Mouse (Mus musculus) heart, embryonic 10.5 days (tissue): ENCODE results near the gene Irak3. TPM values are rescaled to one million over a fixed set of nuclear protein-coding genes. Genes with fewer than 3 reads are reported as not detected.

Experiments used
- DNase-seq: peaks from one replicate; pipeline ENCODE4 v3.0.0-alpha.2; 2017; ENCODE audit warnings: low spot score
- H3K27ac ChIP-seq: fragments of 300-500 bp; sonication (generic); 2 replicates; pipeline ENCODE4 v1.5.1; 2016; ENCODE audit warnings: mild to moderate bottlenecking
- H3K27me3 ChIP-seq: fragments of 300-500 bp; sonication (generic); 2 replicates; pipeline ENCODE4 v1.6.1; 2016; ENCODE audit warnings: mild to moderate bottlenecking; ENCODE audit not compliant: poor library complexity, insufficient read depth, severe bottlenecking
- H3K36me3 ChIP-seq: fragments of 300-500 bp; sonication (generic); 2 replicates; pipeline ENCODE4 v1.6.1; 2016; ENCODE audit warnings: mild to moderate bottlenecking, moderate library complexity
- H3K4me1 ChIP-seq: fragments of 300-500 bp; sonication (generic); 2 replicates; pipeline ENCODE4 v1.6.1; 2016; ENCODE audit warnings: mild to moderate bottlenecking
- H3K4me3 ChIP-seq: fragments of 300-500 bp; sonication (generic); 2 replicates; pipeline ENCODE4 v1.5.1; 2016; ENCODE audit warnings: mild to moderate bottlenecking, moderate library complexity
- H3K9me3 ChIP-seq: fragments of 300-500 bp; sonication (generic); 2 replicates; pipeline ENCODE4 v1.6.1; 2016; ENCODE audit warnings: mild to moderate bottlenecking, moderate library complexity
- WGBS: fragments of 180-500 bp; shearing (Covaris S2); methylation state at CpG from one replicate; pipeline ENCODE4 v1.1.7; 2016; 5-methylcytosine and 5-hydroxymethylcytosine counted together
- polyA plus RNA-seq: library from polyadenylated mRNA; unstranded; fragments of >200 nt; fragmentation: Nextera tagmentation; extraction: Ambion mirVana; gene quantifications from 2 replicates; pipeline ENCODE4 v1.2.1, GENCODE M21; 2016

The Irak3 gene
- polyA plus RNA-seq, 1 experiment from 2014 or later: 0.24 TPM

DNA sequence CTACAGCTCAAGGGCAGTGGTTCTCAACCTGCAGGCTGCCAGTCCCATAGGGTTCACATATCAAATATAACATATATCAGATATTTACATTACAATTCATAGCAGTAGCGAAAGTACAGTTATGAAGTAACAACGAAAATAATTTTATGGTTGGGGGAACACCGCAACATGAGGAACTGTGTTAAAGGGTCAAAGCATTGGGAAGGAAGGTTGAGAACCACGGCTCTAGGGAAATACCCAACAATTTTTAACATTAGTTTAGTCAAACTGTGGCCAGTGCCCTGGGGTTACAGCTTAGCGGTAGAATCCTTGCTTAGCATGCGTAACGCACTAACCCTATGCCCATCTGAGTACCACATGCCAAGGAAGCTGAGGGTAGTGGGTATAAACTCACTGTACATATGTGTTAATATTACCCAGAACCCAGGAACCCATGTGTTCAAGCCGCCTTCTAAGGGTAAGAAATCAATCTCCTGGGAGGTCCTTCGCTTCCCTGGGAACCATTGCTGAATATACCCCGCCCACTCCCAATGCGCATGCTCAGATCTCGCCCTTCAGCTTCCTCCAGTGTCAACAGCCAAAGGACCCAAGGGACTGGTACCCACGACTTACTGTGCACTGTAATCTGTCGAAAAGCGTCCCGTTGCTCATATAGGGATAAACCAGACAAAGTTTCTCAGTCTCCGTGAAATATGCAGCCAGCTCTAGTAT is 36.0 kb downstream of the Irak3 start:
- H3K36me3 ChIP-seq: no peaks in the 10 kb centered on the region
- H3K27me3 ChIP-seq: no peaks in the 10 kb centered on the region
- H3K4me1 ChIP-seq: peaks cover 13% of the 10 kb centered on the region
- no peak overlapping the region for H3K27ac ChIP-seq
- H3K4me3 ChIP-seq: no peak overlapping the region
- 85% methylated on average over 17 of the region's 17 CpGs for WGBS
- no peaks in the 10 kb centered on the region for H3K9me3 ChIP-seq
- DNase-seq: no peak

- 82% methylated on average over 19 of the region's 19 CpGs for WGBS
- Histone ChIP-seq H3K9me3 (no peaks in the 10 kb centered on the region), H3K4me3 (no peak overlapping the region), H3K27ac (no peak overlapping the region), H3K4me1 (peaks cover 13% of the 10 kb centered on the region), H3K36me3 (no peaks in the 10 kb centered on the region), H3K27me3 (no peaks in the 10 kb centered on the region)
- no peak for DNase-seq
These were observed 36.8 kb downstream of the Irak3 start for GRCm38 (mm10) chr10:120164931-120165792.

DNA sequence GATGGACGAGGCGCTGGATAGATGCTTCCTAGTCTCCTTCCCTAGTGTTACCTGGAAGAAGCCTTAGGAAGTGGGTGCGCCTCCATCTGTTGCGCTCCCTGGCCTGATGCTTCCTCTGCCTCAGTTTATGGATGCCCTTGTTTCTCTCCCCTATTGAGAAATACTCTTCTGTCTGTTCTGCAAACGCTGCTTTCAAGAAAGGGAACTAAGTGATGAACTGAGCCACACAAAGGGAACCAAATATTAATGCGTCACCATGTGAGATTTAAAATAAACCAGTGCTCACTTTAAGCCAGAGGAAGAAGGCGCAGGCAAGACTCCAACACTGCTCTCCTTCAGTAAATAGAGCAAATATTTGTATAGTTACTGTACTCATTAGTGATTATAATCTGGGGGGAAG is 38.4 kb downstream of the Irak3 start:
- Histone ChIP-seq H3K36me3 (no peaks in the 10 kb centered on the region), H3K27ac (no peak overlapping the region), H3K9me3 (no peaks in the 10 kb centered on the region), H3K4me1 (peaks cover 4% of the 10 kb centered on the region; the same call in 1 of the 2 replicates), H3K4me3 (no peak overlapping the region), H3K27me3 (no peaks in the 10 kb centered on the region)
- no peak for DNase-seq
- 90% methylated on average over 7 of the region's 7 CpGs for WGBS

GRCm38 (mm10) chr10:120162840-120163239 is 39.1 kb downstream of the Irak3 start:
- no peaks in the 10 kb centered on the region for H3K4me1 ChIP-seq
- no peaks in the 10 kb centered on the region for H3K9me3 ChIP-seq
- H3K4me3 ChIP-seq: no peak overlapping the region
- H3K36me3 ChIP-seq: no peaks in the 10 kb centered on the region
- H3K27ac ChIP-seq: no peak overlapping the region
- 77% methylated on average over 10 of the region's 10 CpGs for WGBS
- DNase-seq: no peak
- no peaks in the 10 kb centered on the region for H3K27me3 ChIP-seq

DNA sequence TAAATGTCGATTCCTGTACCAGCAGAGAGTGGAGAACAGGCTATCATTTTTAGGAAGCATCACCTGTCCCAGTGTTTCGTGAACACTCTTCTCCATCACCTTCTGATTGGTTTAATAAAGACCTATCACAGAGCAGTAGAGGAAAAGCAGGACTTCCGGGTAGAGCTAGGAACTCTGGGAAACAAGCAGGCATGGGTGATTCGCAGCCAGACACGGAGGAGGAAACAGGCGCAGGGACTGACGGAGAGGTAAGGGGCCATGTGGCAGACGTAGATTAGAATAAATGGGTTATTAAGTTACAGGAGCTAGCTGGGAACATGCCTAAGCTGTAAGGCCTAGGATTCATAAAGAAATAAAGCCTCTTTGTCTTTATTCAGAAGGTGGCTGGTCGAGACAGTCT is 41.4 kb downstream of the Irak3 start:
- H3K27ac ChIP-seq: no peak overlapping the region
- no peak for DNase-seq
- WGBS: 76% methylated on average over 9 of the region's 9 CpGs
- H3K36me3 ChIP-seq: no peaks in the 10 kb centered on the region
- H3K4me3 ChIP-seq: no peak overlapping the region
- H3K27me3 ChIP-seq: no peaks in the 10 kb centered on the region
- H3K4me1 ChIP-seq: no peaks in the 10 kb centered on the region
- no peaks in the 10 kb centered on the region for H3K9me3 ChIP-seq

GRCm38 (mm10) chr10:120153911-120154310 is 48.0 kb downstream of the Irak3 start:
- Histone ChIP-seq H3K4me3 (no peak overlapping the region), H3K4me1 (no peaks in the 10 kb centered on the region; the same call in 1 of the 2 replicates), H3K27ac (no peak overlapping the region), H3K36me3 (no peaks in the 10 kb centered on the region), H3K9me3 (no peaks in the 10 kb centered on the region), H3K27me3 (no peaks in the 10 kb centered on the region)
- no peak for DNase-seq
- WGBS: 87% methylated on average over 2 of the region's 2 CpGs

GRCm38 (mm10) chr10:120151672-120152071 is 50.3 kb downstream of the Irak3 start:
- Histone ChIP-seq H3K27ac (no peak overlapping the region), H3K9me3 (no peaks in the 10 kb centered on the region), H3K36me3 (no peaks in the 10 kb centered on the region), H3K4me3 (no peak overlapping the region), H3K4me1 (no peaks in the 10 kb centered on the region; the same call in 1 of the 2 replicates), H3K27me3 (no peaks in the 10 kb centered on the region)
- DNase-seq: no peak
- 92% methylated on average over 7 of the region's 7 CpGs for WGBS

GRCm38 (mm10) chr10:120140916-120141516 is 60.9 kb downstream of the Irak3 start:
- 73% methylated on average over 10 of the region's 10 CpGs for WGBS
- Histone ChIP-seq H3K27ac (no peak overlapping the region), H3K27me3 (no peaks in the 10 kb centered on the region), H3K4me3 (no peak overlapping the region), H3K9me3 (peaks cover 12% of the 10 kb centered on the region), H3K36me3 (peaks cover 4% of the 10 kb centered on the region; the same call in 1 of the 2 replicates), H3K4me1 (no peaks in the 10 kb centered on the region)
- DNase-seq: no peak

GRCm38 (mm10) chr10:120140193-120140592 is 61.7 kb downstream of the Irak3 start:
- Histone ChIP-seq H3K27me3 (no peaks in the 10 kb centered on the region), H3K27ac (no peak overlapping the region), H3K9me3 (peaks cover 12% of the 10 kb centered on the region), H3K36me3 (peaks cover 4% of the 10 kb centered on the region; the same call in 1 of the 2 replicates), H3K4me3 (no peak overlapping the region), H3K4me1 (no peaks in the 10 kb centered on the region)
- no peak for DNase-seq
- 61% methylated on average over 4 of the region's 4 CpGs for WGBS

DNA sequence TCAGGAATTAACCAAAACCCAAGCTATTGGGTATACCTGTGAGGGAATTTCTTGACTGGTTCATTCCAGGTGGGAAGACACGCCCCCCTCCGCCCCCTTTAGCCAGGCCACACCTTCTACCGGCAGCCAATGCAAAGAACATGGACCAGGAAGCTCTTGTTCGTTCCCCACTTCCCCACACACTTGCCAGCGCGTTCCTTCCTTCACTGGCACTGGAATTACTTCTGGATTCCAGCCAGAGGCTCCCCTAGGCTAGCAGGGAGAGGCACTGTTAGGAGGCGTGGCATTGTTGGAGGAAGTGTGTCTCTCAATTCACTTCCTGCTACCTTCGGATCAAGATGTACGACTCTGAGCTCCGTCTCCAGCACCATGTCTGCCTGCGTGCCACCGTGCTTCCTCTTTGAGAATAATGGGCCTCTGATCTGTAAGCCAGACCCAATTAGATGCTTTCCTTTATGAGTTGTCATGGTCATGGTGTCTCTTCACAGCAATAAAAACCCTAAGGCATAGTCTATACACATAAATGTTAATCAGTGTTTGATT is 65.8 kb downstream of the Irak3 start:
- Histone ChIP-seq H3K9me3 (no peaks in the 10 kb centered on the region), H3K36me3 (no peaks in the 10 kb centered on the region), H3K4me3 (no peak overlapping the region), H3K27ac (no peak overlapping the region), H3K27me3 (no peaks in the 10 kb centered on the region), H3K4me1 (no peaks in the 10 kb centered on the region)
- WGBS: 80% methylated on average over 12 of the region's 12 CpGs
- DNase-seq: no peak

DNA sequence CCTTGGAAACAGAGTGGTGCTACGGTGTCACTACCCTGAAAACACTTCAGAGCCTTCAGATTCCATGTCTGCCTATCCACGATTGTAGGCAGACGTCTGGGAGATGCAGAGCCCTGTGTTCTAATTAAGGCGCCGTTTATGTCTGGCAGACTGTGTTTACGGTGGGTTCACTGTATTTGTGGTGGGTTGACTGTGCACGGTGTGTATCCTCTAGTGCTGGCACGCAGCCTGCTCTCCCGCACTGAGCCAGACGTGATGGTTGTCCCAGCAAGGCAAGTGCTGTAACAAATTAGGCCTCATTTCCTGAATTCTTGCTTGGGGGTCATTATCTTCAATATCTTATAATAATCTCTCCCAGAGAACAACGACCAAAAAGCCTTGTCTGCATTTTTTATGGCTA is 68.2 kb downstream of the Irak3 start:
- Histone ChIP-seq H3K4me3 (no peak overlapping the region), H3K36me3 (no peaks in the 10 kb centered on the region), H3K27me3 (no peaks in the 10 kb centered on the region; the same call in 1 of the 2 replicates), H3K9me3 (no peaks in the 10 kb centered on the region), H3K4me1 (no peaks in the 10 kb centered on the region), H3K27ac (no peak overlapping the region)
- no peak for DNase-seq
- 72% methylated on average over 11 of the region's 11 CpGs for WGBS

- no peak overlapping the region for H3K4me3 ChIP-seq
- no peak for DNase-seq
- no peaks in the 10 kb centered on the region for H3K9me3 ChIP-seq
- WGBS: 57% methylated on average over 16 of the region's 16 CpGs
- no peaks in the 10 kb centered on the region; the same call in 1 of the 2 replicates for H3K27me3 ChIP-seq
- H3K4me1 ChIP-seq: no peaks in the 10 kb centered on the region
- H3K36me3 ChIP-seq: no peaks in the 10 kb centered on the region
- H3K27ac ChIP-seq: no peak overlapping the region
These were observed 71.3 kb downstream of the Irak3 start for GRCm38 (mm10) chr10:120130621-120131020.
